Mouse (Mus musculus): ENCODE measurements around the gene Elmo3.

DNA sequence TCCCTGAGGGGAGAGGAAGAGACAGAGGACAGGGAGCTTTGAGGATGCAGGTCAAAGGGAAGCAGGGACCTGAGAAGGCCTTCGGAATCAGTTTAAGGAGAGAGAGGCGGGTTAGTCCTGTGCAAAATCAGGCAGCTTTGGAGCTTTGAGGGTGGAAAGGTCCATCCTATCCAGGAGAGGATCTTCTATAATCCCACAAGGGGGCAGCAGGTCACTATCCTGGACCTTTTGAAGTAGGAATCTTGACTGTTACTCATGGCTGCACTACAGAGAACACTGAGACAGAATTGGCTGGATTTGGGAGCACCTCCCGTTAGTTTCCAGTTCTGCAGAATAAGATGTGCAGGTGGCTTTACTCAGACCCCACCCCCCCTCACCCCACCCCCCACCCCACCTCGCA, 54.2 kb downstream of the Elmo3 start:
- no peak for TF ChIP-seq POLR2A (IDR thresholded peaks at IDR 0.05; ENCODE audit: borderline replicate concordance, control insufficient read depth, low read depth, low read length)
- TF ChIP-seq CTCF (IDR thresholded peaks at IDR 0.05; ENCODE audit: control insufficient read depth, insufficient read depth, low read length) = no peak
